Mouse (Mus musculus) layer of hippocampus, adult 18-20 months (tissue): ENCODE data around the gene Utrn. TPM values are rescaled to one million over a fixed set of nuclear protein-coding genes. Genes with fewer than 3 reads are reported as not detected.
A peak's percentile ranks its signal among the peaks of the same experiment; 100 is the strongest.

Experiments
- DNase-seq, 2 experiments: peaks; one replicate each; pipeline ENCODE4 v3.0.0; 2022; ENCODE audit warnings: low spot score in 2 of 2
- total RNA-seq, 2 experiments: library from RNA; stranded (reverse); gene quantifications; 2 replicates each; pipeline ENCODE4 v1.2.3; 2021

Gene Utrn
- total RNA-seq, 2 experiments from 2014 or later: 32.8 to 34.3 TPM

- no peak for DNase-seq
Observed at GRCm38 (mm10) chr10:12460945-12461344, 408.2 kb downstream of the Utrn start.

DNA sequence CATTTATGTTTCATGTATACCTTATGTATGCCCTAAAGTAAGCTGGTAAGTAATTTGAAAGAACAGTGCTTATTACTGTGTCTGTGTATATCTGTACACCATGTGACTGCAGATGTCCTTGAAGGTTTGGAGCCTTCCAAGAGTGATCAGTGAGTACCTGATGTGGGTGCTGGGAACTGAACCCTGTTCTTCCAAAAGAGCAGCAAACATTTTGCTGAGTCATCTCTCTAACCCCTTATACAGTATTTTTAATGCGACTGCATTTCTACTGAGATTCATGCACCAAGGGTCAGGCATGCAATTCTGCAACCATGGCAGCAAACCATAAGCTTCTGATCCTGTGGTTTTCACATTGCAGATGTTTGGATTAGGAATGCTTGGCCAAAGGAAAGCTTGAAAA is 412.3 kb downstream of the Utrn start:
- DNase-seq: no peak

GRCm38 (mm10) chr10:12452641-12453040 is 416.5 kb downstream of the Utrn start:
- no peak for DNase-seq

DNA sequence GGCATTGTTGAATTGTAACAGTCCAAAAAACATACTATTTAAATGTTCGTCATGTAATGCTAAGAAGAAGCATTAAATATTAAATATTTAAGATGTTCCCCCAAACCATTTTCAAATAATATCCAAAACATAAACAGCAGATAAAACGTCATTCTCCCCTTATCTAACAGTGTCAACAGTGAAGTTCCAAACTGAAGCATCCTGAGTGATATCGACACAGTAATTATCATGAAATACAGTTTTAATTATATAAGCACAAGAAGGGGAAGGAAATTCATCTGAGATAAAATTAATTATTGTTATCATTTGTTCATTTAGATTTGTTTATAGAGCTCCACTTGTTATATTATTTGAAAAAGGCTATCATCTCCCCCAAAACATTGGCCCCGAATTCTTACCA is 425.0 kb downstream of the Utrn start:
- DNase-seq: no peak

- no peak for DNase-seq
Observed at GRCm38 (mm10) chr10:12433161-12433560, 436.0 kb downstream of the Utrn start.

DNA sequence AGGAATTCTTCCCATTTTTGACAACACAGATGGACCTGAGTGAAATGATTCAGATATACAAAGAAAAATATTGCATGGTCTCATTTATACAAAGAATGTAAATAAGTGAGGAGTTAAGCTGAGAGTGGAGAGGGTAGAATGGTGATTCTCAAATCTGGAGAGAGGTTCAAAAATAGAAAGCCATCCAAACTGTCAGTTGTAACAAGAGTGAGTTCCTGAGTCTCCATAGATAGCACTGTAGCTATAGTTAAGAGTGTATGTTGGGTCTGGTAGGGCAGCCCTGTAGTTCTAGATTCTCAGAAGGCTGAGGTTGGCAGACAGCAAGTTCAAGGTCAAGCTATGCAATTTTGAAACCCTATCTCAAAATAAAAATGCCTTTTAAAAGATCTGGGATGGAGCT is 438.8 kb downstream of the Utrn start:
- DNase-seq: no peak

- no peak for DNase-seq
Observed at GRCm38 (mm10) chr10:12426866-12427265, 442.3 kb downstream of the Utrn start.

GRCm38 (mm10) chr10:12424944-12425343 is 444.2 kb downstream of the Utrn start:
- no peak for DNase-seq

DNA sequence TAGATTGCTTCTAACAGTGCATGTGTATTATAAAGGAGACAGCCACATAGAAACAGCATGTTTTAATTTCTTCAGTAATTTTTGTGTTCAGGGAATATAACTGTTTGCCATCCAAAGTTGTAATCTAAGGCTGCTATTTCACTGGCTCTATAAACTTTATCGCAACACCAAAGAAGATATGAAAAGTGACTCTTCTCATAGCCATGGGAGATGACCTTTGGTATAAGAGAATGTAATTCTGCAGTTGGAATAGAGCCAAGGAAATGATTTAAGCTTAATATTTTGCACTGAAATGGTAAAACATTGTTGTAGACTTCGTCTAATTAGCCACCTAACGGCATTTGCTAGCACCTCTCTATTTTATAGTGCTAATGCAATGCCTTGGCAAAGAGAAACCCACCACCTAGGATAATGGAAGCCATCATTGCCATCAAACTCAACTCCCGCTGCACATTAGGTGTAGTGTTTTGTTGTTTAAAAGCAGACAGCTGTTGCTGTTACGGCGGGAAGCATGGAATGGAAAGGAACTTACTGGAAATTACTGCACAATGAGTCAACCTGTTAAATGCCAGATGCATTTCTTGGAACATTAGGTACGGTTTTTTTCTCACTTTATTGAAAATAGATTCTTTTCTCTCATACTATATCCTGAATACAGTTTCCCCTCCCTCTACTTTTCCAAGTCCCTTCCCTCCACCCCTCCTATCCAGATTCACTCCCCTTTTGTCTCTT is 445.0 kb downstream of the Utrn start:
- DNase-seq: no peak

DNA sequence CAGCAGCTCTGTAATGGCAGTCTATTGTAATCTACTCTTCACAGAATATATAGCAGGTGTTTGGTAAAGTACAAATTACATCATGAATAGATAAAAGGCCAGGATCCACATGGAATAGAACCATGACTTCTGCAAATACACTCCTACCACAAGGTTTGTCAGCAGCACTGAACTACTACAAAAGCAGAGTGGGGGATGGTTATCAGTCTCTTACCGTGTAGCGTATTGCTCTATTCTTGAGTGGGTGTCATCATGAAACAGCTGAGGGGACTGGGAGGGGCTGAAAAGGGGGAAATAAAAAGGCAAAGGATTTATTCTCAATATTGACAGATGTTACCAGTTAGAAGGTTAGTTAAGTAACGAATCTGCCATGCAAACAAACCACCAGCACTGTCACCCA is 454.2 kb downstream of the Utrn start:
- DNase-seq: no peak

DNA sequence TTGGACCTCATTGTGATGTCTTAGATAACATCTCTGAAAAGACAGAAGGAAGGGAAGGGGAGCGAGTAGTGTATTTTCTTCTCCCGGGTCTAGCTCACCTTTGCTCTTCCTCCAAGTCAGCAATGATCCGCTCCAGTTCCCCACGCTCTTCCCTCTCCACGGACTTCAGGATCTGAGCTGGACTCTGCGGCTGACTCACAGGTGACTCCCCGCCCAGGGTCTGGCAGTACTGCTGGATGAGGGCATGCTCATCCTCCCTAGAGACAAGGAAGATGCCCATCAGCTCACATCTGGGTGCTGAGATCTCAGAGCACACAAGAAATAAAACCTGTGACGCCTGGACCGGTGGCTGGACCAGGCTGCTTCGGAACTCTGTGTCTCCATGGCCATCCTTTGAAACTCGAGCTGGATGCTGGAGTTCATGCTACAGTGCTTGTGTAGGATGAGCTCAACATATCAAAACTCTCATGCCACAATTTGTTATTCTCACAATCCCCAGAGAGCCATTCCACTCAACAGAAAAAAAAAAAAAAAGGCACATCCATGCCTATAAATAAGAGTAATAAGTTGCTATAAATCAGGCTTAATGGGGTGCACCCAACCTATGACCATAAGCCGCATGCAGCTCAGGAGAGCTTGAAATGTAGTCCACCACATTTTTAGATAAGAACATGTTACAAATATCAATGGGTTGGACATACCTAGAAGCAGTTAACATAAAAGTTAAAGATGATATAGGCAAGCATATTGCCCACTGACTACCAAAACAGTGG is 462.6 kb downstream of the Utrn start:
- no peak for DNase-seq

- DNase-seq: no peak
Observed at GRCm38 (mm10) chr10:12399450-12399849, 469.7 kb downstream of the Utrn start.

- no peak for DNase-seq
Observed at GRCm38 (mm10) chr10:12380139-12380538, 489.0 kb downstream of the Utrn start.

DNA sequence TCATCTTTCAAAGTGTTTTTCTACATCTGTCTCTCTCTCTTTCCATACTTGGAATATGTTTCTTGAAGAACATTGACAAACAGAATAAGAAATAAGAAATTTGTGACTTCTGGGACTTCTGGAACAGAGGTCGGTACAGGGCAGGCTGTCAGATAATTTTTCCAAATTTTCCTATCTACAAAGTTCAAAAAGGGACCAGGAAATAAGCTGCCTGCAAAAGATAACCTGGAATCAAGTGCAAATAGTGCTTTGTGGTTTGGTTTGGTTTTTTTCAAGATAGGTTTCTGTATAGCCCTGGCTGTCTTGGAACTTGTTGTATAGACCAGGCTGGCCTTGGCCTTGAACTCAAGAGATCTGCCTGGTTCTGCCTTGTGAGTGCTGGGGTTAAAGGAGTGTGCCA is 490.0 kb downstream of the Utrn start:
- DNase-seq: no peak

DNA sequence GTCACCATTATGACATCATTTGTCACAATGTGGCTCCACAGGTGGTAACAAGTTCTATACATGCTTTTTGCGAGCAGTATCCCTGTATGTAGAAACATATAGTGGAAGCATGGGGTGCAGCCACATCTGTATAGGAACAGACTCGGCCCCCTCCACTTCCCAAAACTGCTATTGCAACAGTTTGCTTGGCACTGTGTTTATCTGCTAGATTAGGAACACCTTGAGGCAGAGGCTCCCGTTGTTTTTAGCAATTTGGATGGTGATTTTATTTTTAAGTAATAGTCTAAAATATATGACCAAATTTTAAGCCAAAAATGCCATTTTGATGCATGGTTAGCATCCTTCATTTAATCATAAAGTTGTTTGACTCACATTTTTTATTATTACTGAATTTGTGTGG is 491.4 kb downstream of the Utrn start:
- DNase-seq: no peak

GRCm38 (mm10) chr10:12376015-12376414 is 493.1 kb downstream of the Utrn start:
- DNase-seq: no peak

DNA sequence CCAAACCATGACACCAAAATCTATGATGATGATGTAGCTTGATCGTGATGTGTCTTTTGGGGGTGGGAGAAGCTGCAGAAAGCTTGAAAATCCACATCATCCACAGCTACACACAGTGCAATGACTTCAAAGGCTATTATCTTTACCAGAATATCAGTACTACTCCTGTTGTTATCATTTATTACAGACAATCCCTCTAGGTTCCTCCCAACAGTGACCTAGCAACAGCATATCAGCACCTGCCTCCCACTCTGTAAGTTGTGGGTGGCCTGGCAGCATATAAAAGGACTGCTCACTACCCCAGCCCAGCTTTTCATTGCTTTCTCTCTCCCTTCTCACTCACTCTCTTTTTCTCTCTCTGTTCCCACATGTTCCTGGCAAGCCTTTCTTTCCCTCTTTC is 494.4 kb downstream of the Utrn start:
- DNase-seq: no peak

DNA sequence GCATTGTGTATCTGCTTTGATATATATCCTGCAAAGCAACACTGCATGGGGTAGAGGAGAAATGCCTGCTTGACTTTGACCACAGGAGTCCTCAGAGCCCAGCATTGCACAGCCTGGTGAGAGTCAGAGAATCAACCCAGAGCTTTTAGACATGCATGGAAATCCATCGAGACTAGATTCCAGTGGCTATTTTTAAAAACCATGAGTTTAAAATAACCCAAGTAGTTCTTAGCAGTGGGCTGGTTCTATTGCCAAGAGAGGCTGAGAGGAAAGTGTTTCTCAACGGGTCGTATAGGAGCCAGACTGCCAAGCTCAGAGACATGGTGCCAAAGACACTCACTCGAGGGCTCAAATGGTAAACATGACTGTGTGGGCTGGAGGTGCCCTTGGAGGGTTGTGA is 514.6 kb downstream of the Utrn start:
- DNase-seq: no peak

GRCm38 (mm10) chr10:12354106-12354505 is 515.1 kb downstream of the Utrn start:
- no peak for DNase-seq

GRCm38 (mm10) chr10:12339704-12340558 is 529.2 kb downstream of the Utrn start:
- no peak for DNase-seq

DNA sequence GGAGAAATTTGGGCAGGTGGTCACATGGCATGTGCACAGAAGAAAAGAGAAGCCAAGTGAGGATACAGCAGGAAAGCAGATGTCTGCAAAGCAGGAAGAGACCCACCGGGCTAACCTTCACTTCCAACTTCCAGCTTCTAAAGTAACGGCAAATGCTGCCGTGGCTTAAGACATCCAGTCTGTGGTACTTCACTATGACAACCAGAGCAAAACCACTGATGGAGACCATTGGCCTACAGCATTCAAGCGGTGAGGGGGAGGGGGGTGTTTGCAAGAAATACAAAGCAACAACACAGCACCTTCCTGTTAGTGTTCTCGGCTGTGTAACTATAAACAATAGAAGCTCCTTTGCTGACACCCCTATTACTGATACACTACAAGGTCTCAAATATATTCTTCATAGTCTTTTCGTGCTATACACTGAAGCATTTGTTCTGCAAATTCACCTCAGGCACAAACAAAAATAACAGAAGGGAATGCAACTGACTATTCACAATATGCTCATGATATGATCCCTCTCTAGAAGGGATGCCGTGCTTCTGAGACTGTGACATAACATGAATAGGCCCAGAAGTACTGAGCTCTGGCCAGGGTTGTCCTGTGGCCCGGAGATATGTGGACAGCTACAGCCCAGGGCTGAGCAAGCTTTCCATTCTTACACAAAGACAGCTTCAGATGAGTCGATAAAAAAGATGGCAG is 530.0 kb downstream of the Utrn start:
- DNase-seq: peak in 1 of 2 experiments; percentile 51
